Mouse (Mus musculus) E14TG2a.4 (cell line): ENCODE data around the gene Apeh.

Experiments
- CTCF ChIP-seq: conservative IDR thresholded peaks from 2 replicates; pipeline ENCODE4 v1.5.1; 2014; ENCODE audit warnings: low read length
- NANOG ChIP-seq: IDR thresholded peaks from 2 replicates; pipeline ENCODE4 v1.6.1; 2014; ENCODE audit warnings: borderline replicate concordance, low read length, mixed read lengths

DNA sequence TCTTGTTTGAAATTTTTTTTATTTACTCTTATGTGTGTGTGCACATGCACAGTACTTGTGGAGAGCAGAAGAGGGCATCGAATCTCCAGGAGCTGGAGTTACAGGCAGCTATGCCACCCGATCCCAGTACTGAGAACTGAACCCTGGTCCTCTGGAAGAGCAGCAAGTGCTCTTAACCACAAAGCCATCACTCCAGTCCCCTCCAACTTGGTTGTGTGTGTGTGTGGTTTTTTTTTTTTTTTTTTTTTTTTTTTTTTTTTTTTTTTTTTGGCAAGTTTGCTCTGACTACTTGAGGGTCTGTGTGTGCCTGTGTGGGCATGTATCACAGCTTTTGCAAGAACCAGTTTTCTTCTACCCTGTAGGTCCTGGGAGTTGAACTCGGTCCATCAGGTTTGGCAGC is 38.0 kb upstream of the Apeh start:
- TF ChIP-seq CTCF (no peak), NANOG (no peak)
